Mouse (Mus musculus) stomach, postnatal 0 days (tissue): ENCODE results near the gene Rps2. TPM values are rescaled to one million over a fixed set of nuclear protein-coding genes. Genes with fewer than 3 reads are reported as not detected.
A peak's percentile ranks its signal among the peaks of the same experiment; 100 is the strongest.

Experiments
- ATAC-seq: fragments of 200-750 bp; cut with Nextera tagmentation; 2 replicates; pipeline ENCODE4 v1.8.0; 2017; ENCODE audit not compliant: low FRiP score, low TSS enrichment
- DNase-seq: peaks from one replicate; pipeline ENCODE4 v3.0.0-alpha.2; 2016; ENCODE audit warnings: low spot score
- H3K27ac ChIP-seq: fragments of 300-500 bp; sonication (generic); replicated peaks from 2 replicates; pipeline ENCODE4 v1.5.1; 2014; ENCODE audit warnings: mild to moderate bottlenecking, control low read depth
- H3K27me3 ChIP-seq: fragments of 300-500 bp; sonication (generic); 2 replicates; pipeline ENCODE4 v1.6.1; 2014; ENCODE audit warnings: low read length; ENCODE audit not compliant: control insufficient read depth, insufficient read depth
- H3K36me3 ChIP-seq: fragments of 300-500 bp; sonication (generic); 2 replicates; pipeline ENCODE4 v1.6.1; 2014; ENCODE audit warnings: low read length, mixed read lengths; ENCODE audit not compliant: control insufficient read depth, insufficient read depth
- H3K4me1 ChIP-seq: fragments of 300-500 bp; sonication (generic); replicated peaks from 2 replicates; pipeline ENCODE4 v1.6.1; 2014; ENCODE audit warnings: antibody characterized with exemption; ENCODE audit not compliant: control insufficient read depth, insufficient read depth
- H3K4me2 ChIP-seq: fragments of 300-500 bp; sonication (generic); replicated peaks from 2 replicates; pipeline ENCODE4 v1.6.1; 2014; ENCODE audit warnings: low read depth, mild to moderate bottlenecking, control low read depth, moderate library complexity
- H3K4me3 ChIP-seq: fragments of 300-500 bp; sonication (generic); 2 replicates; pipeline ENCODE4 v1.5.1; 2014; ENCODE audit warnings: low read depth, low read length, control low read depth
- H3K9ac ChIP-seq: fragments of 300-500 bp; sonication (generic); 2 replicates; pipeline ENCODE4 v1.6.1; 2014; ENCODE audit warnings: mild to moderate bottlenecking, low read length, control low read depth, mixed read lengths
- H3K9me3 ChIP-seq: fragments of 300-500 bp; sonication (generic); 2 replicates; pipeline ENCODE4 v1.6.1; 2016; ENCODE audit warnings: low read length; ENCODE audit not compliant: control insufficient read depth
- CTCF ChIP-seq: IDR thresholded peaks from 2 replicates; pipeline ENCODE4 v1.5.1; 2016; ENCODE audit warnings: antibody characterized with exemption, low read depth, mild to moderate bottlenecking, moderate library complexity
- EP300 ChIP-seq: optimal IDR thresholded peaks from 2 replicates; pipeline ENCODE3; 2016; ENCODE audit warnings: antibody characterized with exemption
- WGBS: fragments of 180-500 bp; shearing (Covaris S2); extraction: QIAGEN DNeasy Blood & Tissue Kit; methylation state at CpG from one replicate; pipeline ENCODE4 v1.1.7; 2014; 5-methylcytosine and 5-hydroxymethylcytosine counted together
- polyA plus RNA-seq: library from polyadenylated mRNA; unstranded; fragments of >200 nt; fragmentation: Nextera tagmentation; extraction: Ambion mirVana; gene quantifications from 2 replicates; pipeline ENCODE4 v1.2.1, GENCODE M21; 2015

The Rps2 gene
- polyA plus RNA-seq, 1 experiment from 2014 or later, result 1,135 TPM

DNA sequence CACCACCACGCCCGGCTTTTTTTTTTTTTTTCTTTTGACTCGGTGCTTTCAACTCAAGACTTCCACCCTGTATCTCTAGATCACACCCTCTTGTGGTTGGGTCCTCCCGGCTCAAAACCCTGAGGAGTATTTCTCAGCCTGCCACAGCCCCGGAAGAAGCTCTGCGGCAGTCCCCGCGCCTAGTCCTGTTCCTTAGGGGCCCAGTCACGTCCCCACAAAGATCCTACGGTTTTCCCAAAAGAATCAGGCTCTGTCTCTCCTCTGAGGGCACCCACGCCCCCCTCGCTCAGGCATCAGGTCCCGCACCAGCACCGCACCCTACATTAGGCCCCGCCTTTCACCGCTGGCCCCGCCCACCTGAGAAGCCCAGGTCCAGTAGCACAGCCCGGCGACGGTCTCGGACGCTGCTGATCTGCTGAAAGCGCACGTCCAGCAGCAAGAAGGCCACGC is 30.7 kb upstream of the Rps2 start:
- Histone ChIP-seq H3K4me1 (peaks cover 8% of the 10 kb centered on the region), H3K27ac (no peak overlapping the region), H3K9me3 (no peaks in the 10 kb centered on the region), H3K27me3 (peaks cover 6% of the 10 kb centered on the region), H3K9ac (peak overlapping the region; percentile 27; the same call in 1 of the 2 replicates), H3K4me2 (peak overlapping the region; percentile 56), H3K36me3 (no peaks in the 10 kb centered on the region), H3K4me3 (peak overlapping the region; percentile 34)
- TF ChIP-seq CTCF (peak; percentile 19; the same call in 1 of the 2 replicates), EP300 (no peak)
- ATAC-seq (peak; percentile 69), DNase-seq (peak; percentile 77)
- 1% methylated on average over 24 of the region's 25 CpGs for WGBS

DNA sequence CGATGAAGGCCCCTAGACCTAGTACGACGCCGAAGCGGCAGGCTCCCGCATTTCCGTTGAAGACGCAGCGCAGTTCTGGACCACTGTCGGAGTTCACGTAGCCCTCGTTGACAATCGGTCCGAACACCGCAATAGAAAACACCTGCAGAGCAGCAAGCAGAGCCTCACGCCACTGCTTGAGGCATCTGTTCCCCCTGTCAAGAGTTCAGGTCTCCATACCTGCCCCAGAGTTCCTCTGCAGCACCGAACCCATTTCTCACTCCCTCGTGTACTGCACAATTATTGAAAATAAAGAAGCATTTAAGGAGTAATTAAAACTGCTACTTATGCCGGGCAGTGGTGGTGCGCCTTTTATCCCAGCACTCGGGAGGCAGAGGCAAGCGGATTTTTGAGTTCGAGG is 30.3 kb upstream of the Rps2 start:
- no peak for DNase-seq
- H3K27ac ChIP-seq, result no peak overlapping the region
- peak overlapping the region; percentile 34 for H3K4me3 ChIP-seq
- peaks cover 8% of the 10 kb centered on the region for H3K4me1 ChIP-seq
- 24% methylated on average over 23 of the region's 23 CpGs for WGBS
- H3K9me3 ChIP-seq, result no peaks in the 10 kb centered on the region
- TF ChIP-seq CTCF (no peak), EP300 (no peak)
- peaks cover 6% of the 10 kb centered on the region for H3K27me3 ChIP-seq
- H3K36me3 ChIP-seq, result no peaks in the 10 kb centered on the region
- ATAC-seq, result no peak
- H3K9ac ChIP-seq, result peak overlapping the region; percentile 27; the same call in 1 of the 2 replicates
- peak overlapping the region; percentile 56 for H3K4me2 ChIP-seq

DNA sequence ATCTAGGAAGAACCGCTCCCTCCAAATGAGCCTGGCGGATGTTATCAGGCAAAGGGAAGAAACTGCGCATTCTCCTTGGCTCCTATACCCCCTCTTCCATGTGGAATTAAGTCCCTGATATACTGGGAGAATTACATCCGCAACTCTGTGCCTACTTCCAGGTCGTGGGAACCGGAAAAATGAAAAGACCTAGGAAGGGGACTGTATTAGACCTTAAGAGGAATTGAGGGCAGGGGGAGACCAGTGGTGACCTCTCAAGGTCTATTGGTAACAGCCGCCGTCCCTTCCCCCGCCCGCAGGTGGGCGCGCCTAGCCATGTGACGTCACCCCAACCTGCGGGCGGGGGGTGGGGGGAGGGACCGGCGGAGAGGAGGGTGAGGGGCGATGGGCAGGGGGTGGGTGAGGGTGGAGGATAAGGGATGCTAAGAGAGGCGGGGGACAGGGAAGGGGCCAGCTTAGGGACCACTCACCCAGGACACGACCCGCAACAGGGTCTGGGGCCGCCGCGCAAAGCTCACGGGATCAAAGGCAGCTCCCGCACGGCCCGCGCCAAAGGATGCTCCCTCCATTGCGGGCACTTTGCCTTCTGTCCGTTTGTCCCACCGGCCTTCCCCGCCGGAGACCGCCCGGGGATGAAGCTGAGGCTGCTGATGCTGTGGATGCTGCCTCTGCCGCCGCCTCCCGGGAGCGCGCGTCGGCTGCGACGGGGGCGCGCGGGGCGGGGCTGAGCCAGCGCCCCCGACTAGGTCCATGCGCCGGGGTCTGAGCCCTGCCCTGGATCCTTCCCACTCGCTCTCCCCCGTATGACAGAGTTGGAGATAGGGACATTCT is 28.4 kb upstream of the Rps2 start, which contains the start of gene Syngr3:
Gene Syngr3, minus strand, starts transcription at position 705 of the 831 bp plus-strand sequence.
- Histone ChIP-seq H3K36me3 (no peaks in the 10 kb centered on the region), H3K9me3 (no peaks in the 10 kb centered on the region), H3K9ac (peak within 1 kb of the TSS; percentile 55), H3K27ac (no peak within 1 kb of the TSS), H3K4me1 (peaks cover 8% of the 10 kb centered on the region), H3K4me2 (peak within 1 kb of the TSS; percentile 67), H3K27me3 (peaks cover 6% of the 10 kb centered on the region), H3K4me3 (peak within 1 kb of the TSS; percentile 35)
- TF ChIP-seq CTCF (no peak), EP300 (no peak)
- no peak for ATAC-seq
- WGBS, result 2% methylated on average over 45 of the region's 55 CpGs
- no peak for DNase-seq

DNA sequence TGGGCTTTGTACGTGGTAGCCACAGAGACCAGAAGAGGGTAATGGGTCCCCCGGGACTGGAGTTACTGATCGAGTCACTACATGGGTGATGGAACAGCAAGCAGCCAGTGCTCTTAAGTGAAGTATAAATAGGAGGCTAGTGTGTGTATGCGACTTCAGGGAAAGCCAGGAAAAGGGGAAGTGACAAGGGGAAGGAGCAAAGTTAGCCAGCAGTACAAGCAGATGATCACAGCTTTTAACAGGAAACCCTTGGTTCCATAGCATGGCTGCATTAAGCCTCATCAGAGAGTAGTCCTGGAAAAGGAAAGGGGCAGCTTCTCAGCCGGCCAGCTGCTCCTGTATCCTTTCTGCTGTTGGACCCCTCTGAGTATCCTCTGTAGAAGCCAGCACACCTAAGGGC is 25.5 kb upstream of the Rps2 start:
- Histone ChIP-seq H3K9me3 (no peaks in the 10 kb centered on the region), H3K4me2 (no peak overlapping the region), H3K9ac (no peak overlapping the region), H3K27me3 (peaks cover 6% of the 10 kb centered on the region), H3K36me3 (no peaks in the 10 kb centered on the region), H3K4me1 (peaks cover 12% of the 10 kb centered on the region), H3K4me3 (no peak overlapping the region), H3K27ac (no peak overlapping the region)
- no peak for DNase-seq
- TF ChIP-seq EP300, result no peak
- WGBS, result 86% methylated on average over 5 of the region's 5 CpGs
- no peak for ATAC-seq

DNA sequence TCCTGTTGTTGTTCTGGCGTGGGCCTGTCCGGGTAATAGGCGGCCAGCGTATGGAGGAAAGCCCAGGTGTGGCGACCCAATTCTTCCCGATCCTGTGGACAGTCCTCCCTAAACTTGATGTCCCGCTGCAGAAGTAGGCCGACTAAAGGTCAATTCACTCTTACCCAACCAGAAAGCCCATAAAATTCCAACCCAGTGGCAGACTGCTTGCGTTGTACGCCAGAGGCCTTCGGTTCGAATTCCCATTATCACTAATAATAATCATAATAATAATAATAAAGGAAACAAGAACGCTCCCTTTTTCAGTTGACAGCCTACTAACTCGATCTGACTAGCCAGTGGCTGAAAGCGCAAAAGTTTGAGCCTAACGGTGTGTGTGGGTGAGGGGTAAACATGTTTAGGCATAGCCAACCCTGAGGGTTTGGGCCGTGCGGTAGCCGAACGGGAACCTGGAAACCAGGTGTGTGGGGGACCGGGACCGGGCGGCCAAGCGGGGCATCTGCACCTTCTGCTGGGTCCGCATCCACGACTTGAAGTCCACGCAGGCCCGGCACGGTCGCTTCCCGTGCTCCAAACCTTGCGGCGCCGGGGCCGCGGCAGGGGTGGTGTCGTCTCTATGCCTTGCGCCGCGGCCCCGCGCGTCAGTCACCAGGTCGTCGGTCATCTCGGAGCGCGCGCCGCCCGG is 22.4 kb upstream of the Rps2 start:
- no peak for DNase-seq
- peaks cover 3% of the 10 kb centered on the region; the same call in 1 of the 2 replicates for H3K27me3 ChIP-seq
- H3K4me2 ChIP-seq, result peak overlapping the region; percentile 86
- H3K27ac ChIP-seq, result peak overlapping the region; percentile 81
- TF ChIP-seq EP300 (no peak), CTCF (no peak)
- H3K9ac ChIP-seq, result peak overlapping the region; percentile 77
- H3K9me3 ChIP-seq, result no peaks in the 10 kb centered on the region
- 9% methylated on average over 40 of the region's 51 CpGs for WGBS
- ATAC-seq, result peak; percentile 16
- H3K4me1 ChIP-seq, result peaks cover 5% of the 10 kb centered on the region; the same call in 1 of the 2 replicates
- H3K36me3 ChIP-seq, result peaks cover 3% of the 10 kb centered on the region; the same call in 1 of the 2 replicates
- peak overlapping the region; percentile 80 for H3K4me3 ChIP-seq
